Mouse (Mus musculus) NIH3T3 (cell line): ENCODE measurements around the gene Pbx1.

Source experiments
- DNase-seq: peaks from one replicate; pipeline ENCODE4 v3.0.0-alpha.2; 2012; ENCODE audit warnings: low read depth

Gene Pbx1

GRCm38 (mm10) chr1:168225595-168226127 is 206.4 kb downstream of the Pbx1 start:
- no peak for DNase-seq

GRCm38 (mm10) chr1:168224218-168224617 is 207.9 kb downstream of the Pbx1 start:
- DNase-seq, result no peak

- no peak for DNase-seq
These were observed 209.3 kb downstream of the Pbx1 start for GRCm38 (mm10) chr1:168222794-168223193.

- no peak for DNase-seq
These were observed 211.0 kb downstream of the Pbx1 start for GRCm38 (mm10) chr1:168221071-168221521.

GRCm38 (mm10) chr1:168215896-168216747 is 215.9 kb downstream of the Pbx1 start:
- DNase-seq, result no peak

GRCm38 (mm10) chr1:168215468-168215867 is 216.6 kb downstream of the Pbx1 start:
- peak; percentile 51 for DNase-seq

- DNase-seq, result peak; percentile 93
These were observed 218.0 kb downstream of the Pbx1 start for GRCm38 (mm10) chr1:168214040-168214443.

GRCm38 (mm10) chr1:168213595-168213994 is 218.5 kb downstream of the Pbx1 start:
- DNase-seq, result no peak

- no peak for DNase-seq
These were observed 221.7 kb downstream of the Pbx1 start for GRCm38 (mm10) chr1:168210401-168210800.

GRCm38 (mm10) chr1:168200570-168201156 is 231.4 kb downstream of the Pbx1 start:
- DNase-seq, result no peak

GRCm38 (mm10) chr1:168198276-168198675 is 233.8 kb downstream of the Pbx1 start:
- no peak for DNase-seq

GRCm38 (mm10) chr1:168197908-168198258 is 234.2 kb downstream of the Pbx1 start:
- no peak for DNase-seq

GRCm38 (mm10) chr1:168197195-168197907 is 234.7 kb downstream of the Pbx1 start:
- DNase-seq, result no peak

- no peak for DNase-seq
These were observed 238.7 kb downstream of the Pbx1 start for GRCm38 (mm10) chr1:168193364-168193763.

GRCm38 (mm10) chr1:168182816-168183215 is 249.3 kb downstream of the Pbx1 start:
- no peak for DNase-seq

GRCm38 (mm10) chr1:168180622-168181441 is 251.2 kb downstream of the Pbx1 start:
- peak; percentile 15 for DNase-seq

GRCm38 (mm10) chr1:168179691-168180090 is 252.4 kb downstream of the Pbx1 start:
- DNase-seq, result no peak

- no peak for DNase-seq
These were observed 253.5 kb downstream of the Pbx1 start for GRCm38 (mm10) chr1:168178611-168179010.

GRCm38 (mm10) chr1:168175586-168175985 is 256.5 kb downstream of the Pbx1 start:
- DNase-seq, result no peak

GRCm38 (mm10) chr1:168169791-168170190 is 262.3 kb downstream of the Pbx1 start:
- no peak for DNase-seq

- no peak for DNase-seq
These were observed 262.9 kb downstream of the Pbx1 start for GRCm38 (mm10) chr1:168169052-168169779.
